Comparison of ENCODE assay signal across 13 mouse cellular contexts in genomic region chr7:139271871-139272270, GRCm38 (mm10). TPM values are rescaled to one million over a fixed set of nuclear protein-coding genes. Genes with fewer than 3 reads are reported as not detected.
DNase-seq lines count a peak whose midpoint lies in the region; ATAC-seq lines count a peak whose summit lies in the region.
"Had no signal": no experiment of that assay in that cellular context is flagged by ENCODE, and none has a peak within 500 bp of the region (broad histone marks: within the 10 kb centered on the region; RNA-seq: fewer than 3 reads in every experiment).

No protein-coding gene starts in this region.

- DNase-seq in layer of hippocampus, adult 11-12 months (ENCODE audit: low spot score): peak; percentile 75
- DNase-seq in layer of hippocampus, adult 9-10 months (ENCODE audit: low spot score): no peak
- DNase-seq in embryonic facial prominence, embryonic 14.5 days (ENCODE audit: low spot score): no peak
- DNase-seq in layer of hippocampus, adult 8-10 months (ENCODE audit: low spot score in 2 of 2): peak; percentile 65 to 76
- DNase-seq in right cerebral cortex, postnatal 25 days: peak; percentile 76
- DNase-seq in cerebellum, postnatal 36 days: no peak
- DNase-seq in embryo, embryonic 9.5 days (ENCODE audit: extremely low spot score): no peak
- DNase-seq: cerebellum, postnatal 25 days; heart, adult 18-20 months; kidney, adult 9 months; liver had no signal

- H3K27ac ChIP-seq in embryonic facial prominence, embryonic 14.5 days (replicated peaks; ENCODE audit: low read depth, low read length): peak overlapping the region; percentile 73
- H3K27ac ChIP-seq: midbrain, embryonic 15.5 days had no signal

- no peaks in the 10 kb centered on the region for H3K27me3 ChIP-seq in embryonic facial prominence, embryonic 14.5 days (replicated peaks; ENCODE audit: control insufficient read depth, insufficient read depth, low read length)
- H3K27me3 ChIP-seq: midbrain, embryonic 15.5 days had no signal

- H3K4me2 ChIP-seq in embryonic facial prominence, embryonic 14.5 days (ENCODE audit: low read depth, low read length): no peak overlapping the region
- H3K4me2 ChIP-seq: midbrain, embryonic 15.5 days had no signal

- 58% methylated on average over 5 of the region's 5 CpGs for WGBS in embryonic facial prominence, embryonic 14.5 days

- no peak overlapping the region for H3K9ac ChIP-seq in embryonic facial prominence, embryonic 14.5 days (ENCODE audit: low read depth, low read length)
- H3K9ac ChIP-seq: midbrain, embryonic 15.5 days had no signal

- H3K36me3 ChIP-seq in embryonic facial prominence, embryonic 14.5 days (ENCODE audit: control insufficient read depth, insufficient read depth, low read length): 0 out of 2 replicates have a peak, but pooled peaks cover 12% of the 10 kb centered on the region
- H3K36me3 ChIP-seq: midbrain, embryonic 15.5 days had no signal

- H3K4me1 ChIP-seq in embryonic facial prominence, embryonic 14.5 days (ENCODE audit: control insufficient read depth, insufficient read depth, low read length): peaks cover 34% of the 10 kb centered on the region

- H3K4me3 ChIP-seq in embryonic facial prominence, embryonic 14.5 days (ENCODE audit: low read depth, low read length): no peak overlapping the region
- H3K4me3 ChIP-seq: midbrain, embryonic 15.5 days had no signal

- ATAC-seq in embryonic facial prominence, embryonic 14.5 days (ENCODE audit: low read depth): no peak
- ATAC-seq: midbrain, embryonic 15.5 days had no signal

- H3K9me3 ChIP-seq in embryonic facial prominence, embryonic 14.5 days (ENCODE audit: control insufficient read depth, low read length): no peaks in the 10 kb centered on the region
- H3K9me3 ChIP-seq: midbrain, embryonic 15.5 days had no signal

RNA-seq across cellular contexts. Expression of gene Pwwp2b, which starts 23.6 kb away (rescaled TPM):
- 11.0 and 11.6 TPM in 2 replicates for polyA plus RNA-seq in embryonic facial prominence, embryonic 14.5 days (2014; fragmentation: Nextera tagmentation; extraction: Ambion mirVana)
- 10 to 100 TPM; 26.9 to 37.1 (median 32.1) TPM for total RNA-seq in layer of hippocampus, adult 8-10 months (2022)

RNA-seq across cellular contexts. Expression of gene Stk32c, which starts 58.8 kb away (rescaled TPM):
- polyA plus RNA-seq in embryonic facial prominence, embryonic 14.5 days (2014; fragmentation: Nextera tagmentation; extraction: Ambion mirVana): 0.11 and 0.35 TPM in 2 replicates
- 10 to 100 TPM; 81.3 to 94.0 (median 88.8) TPM for total RNA-seq in layer of hippocampus, adult 8-10 months (2022)
- total RNA-seq: CH12.LX had no signal

RNA-seq across cellular contexts. Expression of gene Lrrc27, which starts 59.1 kb away (rescaled TPM):
- polyA plus RNA-seq in embryonic facial prominence, embryonic 14.5 days (2014; fragmentation: Nextera tagmentation; extraction: Ambion mirVana): 3.2 and 3.3 TPM in 2 replicates
- total RNA-seq in layer of hippocampus, adult 8-10 months (2022): 1 to 10 TPM; 4.6 to 7.3 (median 6.5) TPM

Comparison
In these comparisons a context has a peak if more than half of its experiments do, and no peak if none do; other contexts are left out.
1. DNase-seq: peak in layer of hippocampus, adult 11-12 months (single experiment), layer of hippocampus, adult 8-10 months (2 of 2) and right cerebral cortex, postnatal 25 days (single experiment); none in layer of hippocampus, adult 9-10 months (single experiment), embryonic facial prominence, embryonic 14.5 days (single experiment), cerebellum, postnatal 36 days (0 of 2) and embryo, embryonic 9.5 days (single experiment).